Mouse (Mus musculus): Measurements from ENCODE around the gene Phf21a.

GRCm38 (mm10) chr2:92210409-92210808 is 117.5 kb downstream of the Phf21a start:
- TF ChIP-seq CTCF (IDR thresholded peaks at IDR 0.05; ENCODE audit: borderline replicate concordance, extremely low read depth, insufficient read depth, insufficient read length), result no peak
- no peak for TF ChIP-seq POLR2A (IDR thresholded peaks at IDR 0.05; ENCODE audit: borderline replicate concordance, extremely low read depth, insufficient read depth, insufficient read length, poor library complexity, severe bottlenecking)
